Mouse (Mus musculus) heart, postnatal 14 days (tissue): ENCODE data around the gene Mdp1. TPM values are rescaled to one million over a fixed set of nuclear protein-coding genes. Genes with fewer than 3 reads are reported as not detected.

ENCODE experiments used
- DNase-seq, 2 experiments: peaks; one replicate each; pipeline ENCODE4 v3.0.0; 2021 to 2022
- intact Hi-C: fragments of 180-260 bp; cut with DNase I; formaldehyde crosslinking; loops from one replicate; pipeline ENCODE4 v1.15.1; 2025
- total RNA-seq, 2 experiments: library from RNA; stranded (reverse); gene quantifications; 2 replicates each; pipeline ENCODE4 v1.2.3; 2021

Gene Mdp1
- total RNA-seq, 2 experiments from 2014 or later: 52.4 to 55.9 TPM

DNA sequence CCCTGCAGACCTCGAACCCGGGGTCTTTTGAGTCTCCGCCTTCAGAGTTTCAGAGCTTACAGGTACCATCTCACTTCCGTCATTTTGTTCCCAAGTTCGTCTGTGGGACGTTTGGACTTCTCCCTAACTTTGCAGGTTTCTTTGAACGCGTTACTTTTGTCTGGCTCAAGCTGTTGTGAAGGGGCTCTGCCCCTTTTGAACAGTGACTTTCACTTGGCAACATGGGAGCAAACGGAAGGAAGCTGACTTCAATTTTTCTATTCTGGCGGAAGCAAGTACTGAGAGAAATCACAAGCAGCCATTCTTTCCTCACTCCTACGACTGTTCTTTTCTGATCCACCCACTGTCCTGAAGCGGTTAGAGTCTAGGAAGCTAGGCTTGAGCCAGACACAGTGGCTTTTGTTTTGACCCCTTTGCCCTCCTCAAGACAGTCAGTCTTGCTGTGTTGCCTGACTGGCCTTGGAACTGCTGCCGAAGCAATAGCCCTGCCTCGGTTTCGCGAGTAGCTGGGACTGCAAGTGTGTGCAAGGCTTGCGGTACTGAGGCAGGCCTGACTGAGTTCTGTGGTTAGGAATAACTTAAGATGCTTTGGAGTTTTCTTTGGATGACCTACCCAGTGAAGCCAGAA, 15.9 kb downstream of the Mdp1 start:
- intact Hi-C loops: loop anchor here (2.0 kb wide), 1 partner anchor 14 kb away; no protein-coding TSS in a partner anchor
- DNase-seq: peak in 1 of 2 experiments; percentile 16

GRCm38 (mm10) chr14:55643060-55643907, 17.0 kb downstream of the Mdp1 start, which contains the start of gene Tm9sf1:
TSS of gene Tm9sf1 (minus strand) at chr14:55643806.
- peak; percentile 89 for DNase-seq
- intact Hi-C loops: no loop called here

DNA sequence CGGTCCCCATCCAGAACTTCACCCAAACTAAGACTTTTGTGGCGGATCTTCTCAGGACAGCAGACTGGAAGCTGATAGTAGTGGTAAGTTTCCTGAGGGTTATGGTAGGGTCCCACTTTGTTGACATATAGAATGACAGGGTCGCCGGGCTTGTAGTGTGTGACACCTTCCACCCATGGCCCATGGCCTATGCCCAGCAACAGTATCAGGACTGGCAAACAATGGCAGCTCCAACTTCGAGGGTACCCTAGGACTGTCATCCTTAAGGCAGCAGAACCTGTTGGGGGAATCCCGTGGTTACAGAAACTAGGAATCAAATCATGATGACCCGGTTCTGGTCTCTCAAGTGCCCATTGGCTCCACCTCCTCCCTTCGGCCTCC, 17.6 kb downstream of the Mdp1 start:
- intact Hi-C loops: no loop called here
- no peak for DNase-seq

GRCm38 (mm10) chr14:55641291-55641690, 19.0 kb downstream of the Mdp1 start:
- intact Hi-C loops: no loop called here
- no peak for DNase-seq

GRCm38 (mm10) chr14:55640816-55641215, 19.5 kb downstream of the Mdp1 start:
- no peak for DNase-seq
- intact Hi-C loops: no loop called here

GRCm38 (mm10) chr14:55637795-55638194, 22.5 kb downstream of the Mdp1 start, which contains the start of gene Gm49378:
TSS of gene Gm49378 (minus strand) at chr14:55637895.
- intact Hi-C loops: no loop called here
- no peak for DNase-seq

GRCm38 (mm10) chr14:55635523-55636007, 24.7 kb downstream of the Mdp1 start, which contains the start of gene Ipo4:
TSS of gene Ipo4 (minus strand) at chr14:55635957.
- intact Hi-C loops: no loop called here
- DNase-seq: peak; percentile 85 to 91

- peak in 1 of 2 experiments; percentile 21 for DNase-seq
- intact Hi-C loops: loop anchor here (5.0 kb wide), 1 partner anchor 37 kb away; the partner anchor contains the start of genes Gmpr2 and Nedd8
Observed at GRCm38 (mm10) chr14:55634874-55635522, 25.3 kb downstream of the Mdp1 start.

- DNase-seq: peak; percentile 59 to 72
- intact Hi-C loops: no loop called here
Observed at GRCm38 (mm10) chr14:55629312-55629711, 31.0 kb downstream of the Mdp1 start.

DNA sequence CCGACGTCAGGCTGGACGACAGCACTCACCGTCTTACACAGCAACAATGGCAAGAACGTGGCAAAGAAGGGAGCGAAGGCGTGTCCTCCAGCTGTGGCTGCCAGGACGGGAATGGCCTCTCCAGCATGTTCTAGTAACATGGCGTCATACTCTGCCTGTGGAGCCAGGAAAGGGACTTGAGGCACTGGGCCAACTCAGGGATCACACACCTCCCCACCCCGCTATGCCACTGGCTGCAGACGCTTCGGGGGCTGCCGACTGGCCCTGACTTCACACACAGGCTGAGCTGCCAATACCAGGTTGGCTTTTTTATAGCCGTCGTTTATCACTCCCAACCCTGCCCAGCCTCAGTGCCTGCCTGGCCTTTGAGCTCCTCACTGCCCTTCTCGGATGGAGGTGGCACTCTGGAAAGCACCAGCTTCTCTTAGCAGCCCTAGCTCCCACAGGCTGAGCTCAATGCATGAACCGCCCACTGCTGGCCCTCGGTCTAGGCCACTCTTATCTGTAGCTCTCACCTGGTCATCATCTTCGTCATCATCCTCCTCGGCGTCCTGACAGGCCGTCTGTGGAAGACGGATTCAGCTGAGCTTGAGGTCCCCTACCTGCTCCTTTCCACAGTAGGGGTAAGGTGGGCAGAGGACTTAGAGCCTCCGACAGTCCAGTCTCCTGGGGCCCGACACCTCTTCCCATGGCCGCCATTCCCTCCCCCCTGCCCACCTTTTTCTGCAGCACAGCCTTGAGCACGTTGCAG, 32.1 kb downstream of the Mdp1 start:
- no peak for DNase-seq
- intact Hi-C loops: no loop called here

- intact Hi-C loops: no loop called here
- DNase-seq: no peak
Observed at GRCm38 (mm10) chr14:55618486-55619195, 41.7 kb downstream of the Mdp1 start.

- intact Hi-C loops: no loop called here
- peak in 1 of 2 experiments; percentile 17 for DNase-seq
Observed at GRCm38 (mm10) chr14:55617822-55618221, 42.5 kb downstream of the Mdp1 start, which contains the start of gene Rec8. TSS of gene Rec8 (plus strand) at chr14:55618037.

GRCm38 (mm10) chr14:55616844-55617243, 43.5 kb downstream of the Mdp1 start:
- intact Hi-C loops: no loop called here
- DNase-seq: no peak

- no peak for DNase-seq
- intact Hi-C loops: no loop called here
Observed at GRCm38 (mm10) chr14:55615876-55616275, 44.4 kb downstream of the Mdp1 start.

GRCm38 (mm10) chr14:55614565-55615178, 45.6 kb downstream of the Mdp1 start:
- intact Hi-C loops: no loop called here

GRCm38 (mm10) chr14:55613346-55613745, 47.0 kb downstream of the Mdp1 start:
- intact Hi-C loops: no loop called here
- DNase-seq: no peak

More at GRCm38 (mm10) chr14:55614565-55615178, 45.6 kb downstream of the Mdp1 start:
- DNase-seq: no peak

GRCm38 (mm10) chr14:55608339-55608738, 52.0 kb downstream of the Mdp1 start:
- intact Hi-C loops: no loop called here
- no peak for DNase-seq
